Mouse (Mus musculus) embryonic facial prominence, embryonic 11.5 days (tissue): ENCODE data around the gene Exog. TPM values are rescaled to one million over a fixed set of nuclear protein-coding genes. Genes with fewer than 3 reads are reported as not detected.

Experiments used
- ATAC-seq: fragments of 200-750 bp; cut with Nextera tagmentation; replicated peaks from 2 replicates; pipeline ENCODE4 v1.8.0; 2017; ENCODE audit warnings: low read depth; ENCODE audit not compliant: insufficient number of reproducible peaks, low FRiP score, low TSS enrichment
- DNase-seq: peaks from one replicate; pipeline ENCODE4 v3.0.0-alpha.2; 2015; ENCODE audit warnings: low spot score
- H3K27ac ChIP-seq: fragments of 300-500 bp; sonication (generic); replicated peaks from 2 replicates; pipeline ENCODE4 v1.5.1; 2014; ENCODE audit warnings: mild to moderate bottlenecking, low read depth, low read length, control low read depth
- H3K27me3 ChIP-seq: fragments of 300-500 bp; sonication (generic); 2 replicates; pipeline ENCODE4 v1.6.1; 2014; ENCODE audit warnings: mild to moderate bottlenecking, low read length, moderate library complexity, mixed read lengths; ENCODE audit not compliant: control insufficient read depth, insufficient read depth
- H3K36me3 ChIP-seq: fragments of 300-500 bp; sonication (generic); replicated peaks from 2 replicates; pipeline ENCODE4 v1.6.1; 2014; ENCODE audit warnings: low read depth, mild to moderate bottlenecking, low read length, moderate library complexity, mixed read lengths; ENCODE audit not compliant: control insufficient read depth, insufficient read depth
- H3K4me1 ChIP-seq: fragments of 300-500 bp; sonication (generic); 2 replicates; pipeline ENCODE4 v1.6.1; 2014; ENCODE audit warnings: low read length, mixed read lengths; ENCODE audit not compliant: control insufficient read depth, insufficient read depth
- H3K4me2 ChIP-seq: fragments of 300-500 bp; sonication (generic); 2 replicates; pipeline ENCODE4 v1.6.1; 2014; ENCODE audit warnings: low read depth, mild to moderate bottlenecking, control low read depth, low read length, moderate library complexity
- H3K4me3 ChIP-seq: fragments of 300-500 bp; sonication (generic); 2 replicates; pipeline ENCODE4 v1.5.1; 2014; ENCODE audit warnings: low read depth, low read length, control low read depth
- H3K9ac ChIP-seq: fragments of 300-500 bp; sonication (generic); replicated peaks from 2 replicates; pipeline ENCODE4 v1.6.1; 2014; ENCODE audit warnings: mild to moderate bottlenecking, control low read depth, low read length
- H3K9me3 ChIP-seq: fragments of 300-500 bp; sonication (generic); replicated peaks from 2 replicates; pipeline ENCODE4 v1.6.1; 2016; ENCODE audit warnings: mild to moderate bottlenecking, low read length, inconsistent platforms, mixed read lengths; ENCODE audit not compliant: control insufficient read depth
- WGBS: fragments of 180-500 bp; shearing (Covaris S2); extraction: QIAGEN DNeasy Blood & Tissue Kit; methylation state at CpG from one replicate; pipeline ENCODE4 v1.1.7; 2014; 5-methylcytosine and 5-hydroxymethylcytosine counted together
- polyA plus RNA-seq: library from polyadenylated mRNA; unstranded; fragments of >200 nt; fragmentation: Nextera tagmentation; extraction: Ambion mirVana; gene quantifications from 2 replicates; pipeline ENCODE4 v1.2.1, GENCODE M21; 2014

The Exog gene
- polyA plus RNA-seq, result 50.7 and 53.6 TPM in 2 replicates

GRCm38 (mm10) chr9:119444738-119445429, at the start of gene Exog:
Exog (plus strand) TSS chr9:119444943.
- Histone ChIP-seq H3K4me3 (peak within 1 kb of the TSS; percentile 56), H3K9me3 (no peaks in the 10 kb centered on the region), H3K4me1 (peaks cover 3% of the 10 kb centered on the region), H3K4me2 (peak within 1 kb of the TSS; percentile 81), H3K36me3 (peaks cover under 1% of the 10 kb centered on the region), H3K9ac (peak within 1 kb of the TSS; percentile 95), H3K27me3 (no peaks in the 10 kb centered on the region), H3K27ac (peak within 1 kb of the TSS; percentile 60; the same call in 1 of the 2 replicates)
- ATAC-seq (peak; percentile 90), DNase-seq (peak; percentile 99)
- WGBS, result under 1% methylated on average over 51 of the region's 52 CpGs

- H3K36me3 ChIP-seq, result no peaks in the 10 kb centered on the region
- no peak overlapping the region for H3K27ac ChIP-seq
These were observed 43.4 kb upstream of the Exog start for GRCm38 (mm10) chr9:119401351-119401750.

DNA sequence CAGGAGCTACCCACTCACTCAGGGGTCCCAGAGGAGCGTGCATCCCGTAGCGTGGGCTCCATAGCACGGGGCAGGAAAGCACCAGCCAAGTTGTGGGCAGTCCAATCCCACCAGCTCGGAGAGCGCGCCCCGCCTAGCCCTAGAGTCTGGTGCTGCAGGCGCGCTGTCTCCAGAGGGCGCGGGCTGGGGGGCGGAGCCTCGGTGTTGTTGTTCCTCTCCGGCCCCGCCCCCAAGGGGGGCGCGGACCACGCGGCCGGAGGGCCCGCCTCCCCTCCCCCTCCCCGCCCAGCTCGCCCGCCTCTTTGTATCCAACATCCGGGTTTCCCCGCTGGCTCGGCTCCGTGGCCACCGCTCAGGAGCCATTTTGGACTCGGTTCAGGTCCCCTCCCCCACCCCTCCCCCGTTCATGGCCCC, 42.9 kb upstream of the Exog start, which contains the start of gene Acvr2b:
Gene Acvr2b (plus strand): TSS at position 318 of the 414 bp plus-strand sequence.
- peak within 1 kb of the TSS; percentile 100 for H3K4me3 ChIP-seq
- DNase-seq, result peak; percentile 99
- H3K36me3 ChIP-seq, result no peaks in the 10 kb centered on the region
- H3K9ac ChIP-seq, result peak within 1 kb of the TSS; percentile 100
- peak; percentile 95 for ATAC-seq
- peak within 1 kb of the TSS; percentile 65 for H3K4me2 ChIP-seq
- peaks cover 2% of the 10 kb centered on the region; the same call in 1 of the 2 replicates for H3K4me1 ChIP-seq
- no peaks in the 10 kb centered on the region for H3K27me3 ChIP-seq
- peak within 1 kb of the TSS; percentile 97 for H3K27ac ChIP-seq
- WGBS, result 0% methylated on average over 19 of the region's 32 CpGs
- H3K9me3 ChIP-seq, result no peaks in the 10 kb centered on the region

More at GRCm38 (mm10) chr9:119401351-119401750, 43.4 kb upstream of the Exog start:
- peak overlapping the region; percentile 41 for H3K9ac ChIP-seq
- no peaks in the 10 kb centered on the region for H3K9me3 ChIP-seq
- no peaks in the 10 kb centered on the region for H3K27me3 ChIP-seq
- ATAC-seq (no peak; the same call in 1 of the 2 replicates), DNase-seq (no peak)
- H3K4me2 ChIP-seq, result peak overlapping the region; percentile 51
- peaks cover 2% of the 10 kb centered on the region; the same call in 1 of the 2 replicates for H3K4me1 ChIP-seq
- peak overlapping the region; percentile 100 for H3K4me3 ChIP-seq
- WGBS, result 6% methylated on average over 7 of the region's 7 CpGs

- peak; percentile 56 for DNase-seq
- Histone ChIP-seq H3K9me3 (no peaks in the 10 kb centered on the region), H3K4me2 (peak overlapping the region; percentile 65), H3K36me3 (no peaks in the 10 kb centered on the region), H3K27ac (peak overlapping the region; percentile 97), H3K9ac (peak overlapping the region; percentile 100), H3K4me3 (peak overlapping the region; percentile 100), H3K4me1 (peaks cover 2% of the 10 kb centered on the region; the same call in 1 of the 2 replicates), H3K27me3 (no peaks in the 10 kb centered on the region)
- WGBS, result under 1% methylated on average over 121 of the region's 127 CpGs
- peak; percentile 7; the same call in 1 of the 2 replicates for ATAC-seq
These were observed 42.2 kb upstream of the Exog start for GRCm38 (mm10) chr9:119402253-119403235.

GRCm38 (mm10) chr9:119403236-119403641, 41.5 kb upstream of the Exog start:
- H3K9me3 ChIP-seq, result no peaks in the 10 kb centered on the region
- peak overlapping the region; percentile 65 for H3K4me2 ChIP-seq
- H3K36me3 ChIP-seq, result no peaks in the 10 kb centered on the region
- ATAC-seq (peak; percentile 32; the same call in 1 of the 2 replicates), DNase-seq (peak; percentile 87)
- WGBS, result 0% methylated on average over 26 of the region's 26 CpGs
- peak overlapping the region; percentile 100 for H3K9ac ChIP-seq
- peak overlapping the region; percentile 100 for H3K4me3 ChIP-seq
- peaks cover 2% of the 10 kb centered on the region; the same call in 1 of the 2 replicates for H3K4me1 ChIP-seq
- H3K27me3 ChIP-seq, result no peaks in the 10 kb centered on the region
- peak overlapping the region; percentile 58 for H3K27ac ChIP-seq

- H3K36me3 ChIP-seq, result no peaks in the 10 kb centered on the region
- H3K4me1 ChIP-seq, result peaks cover 2% of the 10 kb centered on the region; the same call in 1 of the 2 replicates
- H3K27me3 ChIP-seq, result no peaks in the 10 kb centered on the region
- peak overlapping the region; percentile 100 for H3K4me3 ChIP-seq
- DNase-seq (no peak), ATAC-seq (no peak)
- 68% methylated on average over 5 of the region's 5 CpGs for WGBS
- no peak overlapping the region for H3K27ac ChIP-seq
- H3K9ac ChIP-seq, result peak overlapping the region; percentile 100
- H3K9me3 ChIP-seq, result no peaks in the 10 kb centered on the region
- peak overlapping the region; percentile 65 for H3K4me2 ChIP-seq
These were observed 40.7 kb upstream of the Exog start for GRCm38 (mm10) chr9:119404090-119404489.

GRCm38 (mm10) chr9:119407884-119408283, 36.9 kb upstream of the Exog start:
- 74% methylated on average over 15 of the region's 15 CpGs for WGBS
- ATAC-seq (no peak), DNase-seq (no peak)
- H3K27me3 ChIP-seq, result no peaks in the 10 kb centered on the region
- no peaks in the 10 kb centered on the region for H3K36me3 ChIP-seq
- no peaks in the 10 kb centered on the region for H3K9me3 ChIP-seq
- no peak overlapping the region for H3K27ac ChIP-seq
- H3K4me3 ChIP-seq, result no peak overlapping the region
- no peak overlapping the region for H3K4me2 ChIP-seq
- peaks cover 2% of the 10 kb centered on the region; the same call in 1 of the 2 replicates for H3K4me1 ChIP-seq
- no peak overlapping the region for H3K9ac ChIP-seq
